Mouse (Mus musculus): ENCODE measurements at regions not wholly inside any gene's neighbourhood (a gene's known extent, or its start where the extent isn't known, plus 50 kb on each side); places are given as distances from the start of the nearest gene placed in this dataset.

DNA sequence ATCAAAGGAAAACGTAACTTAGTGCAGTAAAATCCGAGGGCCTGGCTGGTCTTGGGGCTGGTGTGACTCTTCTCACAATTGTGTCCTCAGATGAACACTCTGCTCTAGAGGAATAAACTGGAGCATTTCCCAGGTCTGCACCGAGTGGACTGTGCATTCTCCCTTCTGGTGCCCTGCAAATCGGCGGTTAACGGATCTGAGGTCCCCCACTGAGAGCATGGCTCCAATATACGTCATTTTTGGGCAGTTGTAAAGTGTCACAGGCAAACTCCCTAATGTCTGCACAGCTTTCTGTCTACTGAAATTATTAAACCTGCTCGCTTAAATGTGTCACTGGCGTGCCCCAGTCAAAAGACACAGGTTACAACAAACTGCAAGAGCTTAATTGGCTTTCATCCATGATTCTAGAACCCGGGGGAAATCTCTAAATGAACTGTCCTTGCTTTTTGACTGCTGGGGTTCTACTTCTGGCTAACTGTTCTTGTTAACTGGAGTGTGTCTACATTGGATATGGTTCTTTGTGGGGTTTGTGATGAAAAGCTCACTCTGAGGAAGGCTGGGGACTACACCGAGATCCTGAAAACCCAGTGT lies 93.7 kb upstream of the Gm47985 start:
- no peak for DNase-seq

DNA sequence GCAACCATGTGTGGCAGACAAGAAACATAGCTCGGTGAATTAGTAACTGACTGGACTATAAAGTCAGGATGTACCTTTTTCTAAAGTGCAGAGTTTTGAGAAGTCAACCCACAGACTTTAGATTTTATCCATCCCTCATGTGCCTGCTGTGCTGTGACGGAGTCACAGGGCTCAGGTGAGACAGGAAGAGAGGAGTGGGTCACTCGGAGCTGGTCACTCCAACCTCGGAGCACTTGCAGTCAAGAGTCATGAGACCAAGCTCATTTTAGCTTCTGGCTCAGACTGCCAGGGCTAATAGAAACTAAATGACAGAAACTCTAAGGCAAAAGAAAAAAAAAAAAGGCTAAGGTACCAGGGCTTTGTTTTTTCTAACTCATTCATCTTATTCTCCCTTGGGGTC lies 90.3 kb upstream of the Gm47985 start:
- DNase-seq: no peak

DNA sequence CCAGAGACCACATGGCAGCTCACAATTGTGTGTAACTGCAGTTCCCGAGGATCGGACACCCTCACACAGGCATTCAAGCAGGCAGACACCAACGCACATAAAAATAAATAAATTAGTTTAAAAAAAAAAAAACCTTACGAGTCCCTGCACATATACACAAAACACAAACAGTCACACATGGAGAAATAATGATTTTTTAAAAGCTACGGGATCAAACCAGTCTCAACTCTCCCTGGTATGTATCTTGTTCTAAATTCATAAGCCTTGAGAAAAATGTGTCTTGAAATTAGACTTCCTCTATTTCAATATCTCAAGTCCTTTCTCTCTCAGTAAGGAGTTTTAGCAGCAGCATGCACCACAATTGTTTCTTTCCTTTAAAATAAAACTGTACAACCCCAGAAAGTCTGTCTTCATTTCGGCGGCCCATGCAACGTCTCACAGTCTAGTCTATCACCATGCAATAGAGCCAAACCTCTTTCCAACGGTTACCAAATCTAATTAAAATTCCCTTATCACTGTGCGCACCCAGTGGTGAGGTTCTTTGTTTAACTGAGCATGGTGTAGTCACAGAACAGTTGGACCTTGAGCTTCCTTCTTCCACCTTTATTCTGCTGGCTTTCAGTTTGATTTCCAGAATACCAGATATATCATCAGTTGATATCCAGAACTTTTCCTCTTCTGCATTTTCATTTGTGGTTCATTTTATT lies 86.8 kb upstream of the Gm47985 start:
- DNase-seq: peak; percentile 57

- peak; percentile 80 for DNase-seq
Observed at GRCm38 (mm10) chr1:151096079-151096478, 86.3 kb upstream of the Gm47985 start.

DNA sequence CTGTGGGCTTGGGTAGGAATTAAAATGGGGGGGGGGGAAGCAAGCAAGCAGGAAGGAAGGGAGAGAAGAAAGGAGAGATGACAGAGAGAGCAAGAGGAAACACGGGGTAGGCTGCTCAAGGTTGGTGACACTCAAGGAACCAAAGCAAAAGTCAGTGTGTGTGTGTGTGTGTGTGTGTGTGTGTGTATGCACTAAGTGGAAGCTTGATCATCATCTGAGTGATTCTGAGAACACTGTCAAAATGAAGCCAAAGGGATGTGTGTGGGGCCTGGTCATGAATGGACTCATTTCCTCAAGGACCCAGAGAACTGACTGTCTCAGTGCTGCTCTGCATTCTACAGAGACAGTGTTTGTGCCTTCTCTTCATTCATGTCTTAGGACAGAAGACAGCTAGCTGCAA lies 84.8 kb upstream of the Gm47985 start:
- no peak for DNase-seq

- peak; percentile 74 for DNase-seq
Observed at GRCm38 (mm10) chr1:151098763-151099162, 83.6 kb upstream of the Gm47985 start.

GRCm38 (mm10) chr1:151100565-151101483 lies 81.5 kb upstream of the Gm47985 start:
- peak; percentile 64 for DNase-seq

- DNase-seq: peak; percentile 50
Observed at GRCm38 (mm10) chr1:151101516-151101915, 80.8 kb upstream of the Gm47985 start.

- peak; percentile 42 for DNase-seq
Observed at GRCm38 (mm10) chr1:151102061-151102460, 80.3 kb upstream of the Gm47985 start.

GRCm38 (mm10) chr1:151102646-151103391 lies 79.5 kb upstream of the Gm47985 start:
- DNase-seq: peak; percentile 59

GRCm38 (mm10) chr1:151103522-151104037 lies 78.8 kb upstream of the Gm47985 start:
- DNase-seq: no peak

DNA sequence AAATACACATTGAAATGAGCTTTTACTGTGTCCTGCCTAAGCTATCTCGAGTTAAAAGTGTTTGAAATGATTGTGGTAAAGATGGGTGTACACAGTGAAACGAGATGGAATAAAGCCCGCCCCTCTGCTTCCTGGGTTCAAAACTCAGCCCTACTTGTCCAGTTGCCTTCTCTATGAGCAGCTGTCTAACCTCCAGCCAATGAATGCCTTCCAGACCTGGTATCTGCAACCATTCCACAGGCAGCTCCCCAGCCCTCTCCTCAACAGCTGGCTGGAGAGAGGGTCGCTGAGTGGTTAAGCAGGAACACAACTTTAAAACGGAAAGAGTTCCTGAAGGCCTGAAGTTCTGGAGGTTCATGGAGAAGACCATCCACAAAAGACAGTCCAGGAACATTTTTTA lies 78.0 kb upstream of the Gm47985 start:
- no peak for DNase-seq

DNA sequence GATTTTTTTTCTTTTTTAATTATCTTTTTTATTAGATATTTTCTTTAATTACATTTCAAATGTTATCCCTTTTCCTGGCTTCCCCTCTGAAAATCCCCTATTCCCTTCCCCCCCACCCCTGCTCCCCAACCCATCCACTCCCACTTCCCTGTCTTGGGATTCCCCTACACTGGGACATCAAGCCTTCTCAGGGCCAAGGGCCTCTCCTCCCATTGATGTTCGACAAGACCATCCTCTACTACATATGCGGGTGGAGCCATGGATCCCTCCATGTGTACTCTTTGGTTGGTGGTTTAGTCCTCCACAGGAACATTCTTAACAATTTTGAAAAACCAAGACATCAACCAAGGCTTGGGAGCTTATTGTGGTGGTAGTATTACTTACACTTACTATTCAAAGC lies 77.5 kb upstream of the Gm47985 start:
- no peak for DNase-seq

DNA sequence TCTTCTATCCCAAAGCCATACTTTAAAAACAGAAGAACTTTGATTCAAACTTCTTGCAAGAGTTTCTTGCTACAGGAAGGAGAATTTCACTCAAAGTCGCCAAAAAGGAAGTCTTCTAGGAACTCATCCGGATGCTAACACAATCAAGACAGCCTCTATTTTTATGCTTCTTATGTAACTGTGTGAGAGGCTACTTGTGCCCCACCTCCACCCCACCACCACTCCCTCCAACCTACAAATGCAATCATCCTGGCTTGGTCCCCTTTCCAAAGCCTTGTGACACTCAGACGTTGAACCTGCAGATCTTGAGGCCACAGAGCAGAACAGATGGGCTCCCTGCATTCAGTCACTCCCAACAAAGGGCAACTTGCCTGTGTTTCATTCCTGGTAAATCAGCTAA lies 77.1 kb upstream of the Gm47985 start:
- no peak for DNase-seq

GRCm38 (mm10) chr1:151107401-151107800 lies 74.9 kb upstream of the Gm47985 start:
- no peak for DNase-seq

DNA sequence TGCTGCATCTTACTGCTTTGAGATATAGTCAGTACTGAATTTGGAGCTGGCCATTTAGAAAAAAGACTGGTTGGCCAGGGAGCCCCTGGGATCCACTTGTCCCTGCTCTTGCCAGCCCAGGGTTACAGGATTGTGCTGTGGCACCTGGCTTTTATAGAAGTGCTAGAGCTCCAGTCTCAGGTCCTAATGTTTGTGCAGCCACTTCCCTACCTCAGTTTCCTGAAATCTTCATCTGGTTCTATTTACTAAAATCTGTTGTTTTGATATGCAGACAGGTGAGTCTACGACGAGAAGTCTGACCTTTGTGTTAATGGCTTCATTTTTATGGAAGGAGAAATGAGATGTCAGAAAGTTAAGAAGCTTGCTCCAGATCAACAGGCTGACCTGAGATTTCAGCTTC lies 73.0 kb upstream of the Gm47985 start:
- no peak for DNase-seq

DNA sequence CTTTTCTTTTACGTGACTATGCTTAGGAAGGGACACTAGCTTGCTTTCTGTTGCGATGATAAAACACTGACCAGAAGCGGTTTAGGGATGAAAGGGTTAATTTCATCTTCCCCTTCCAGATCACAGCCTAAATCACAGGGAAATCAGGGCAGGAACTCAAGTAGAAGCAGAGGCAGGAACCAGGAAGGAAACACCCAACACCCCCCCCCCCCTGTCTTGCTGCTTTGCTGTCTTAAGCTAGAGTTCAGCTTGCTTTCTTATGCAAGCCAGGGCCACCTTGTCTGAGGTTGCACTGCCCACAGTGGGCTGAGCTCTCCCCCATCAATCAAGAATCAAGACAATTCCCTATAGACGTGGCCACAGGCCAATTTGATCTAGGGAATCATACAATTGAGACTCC lies 71.9 kb upstream of the Gm47985 start:
- no peak for DNase-seq

DNA sequence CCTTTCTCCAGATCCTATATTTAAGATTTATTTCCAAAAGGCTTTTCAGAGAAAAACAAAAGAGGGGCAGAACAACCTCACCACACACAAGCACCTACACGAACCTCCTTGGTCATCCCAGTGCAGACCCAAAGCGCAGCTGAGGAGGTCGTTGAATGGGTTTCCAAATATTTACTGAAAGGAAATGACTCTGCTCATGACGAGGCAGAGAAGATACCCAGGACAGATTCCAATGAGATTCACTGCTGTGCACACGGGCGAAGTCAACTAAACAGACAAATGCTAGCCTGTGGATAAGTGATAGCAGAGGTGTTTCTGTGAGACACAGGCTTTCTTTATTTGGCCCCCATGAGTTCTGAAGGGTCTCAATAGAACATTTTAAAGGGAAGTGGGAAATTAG lies 70.7 kb upstream of the Gm47985 start:
- no peak for DNase-seq

DNA sequence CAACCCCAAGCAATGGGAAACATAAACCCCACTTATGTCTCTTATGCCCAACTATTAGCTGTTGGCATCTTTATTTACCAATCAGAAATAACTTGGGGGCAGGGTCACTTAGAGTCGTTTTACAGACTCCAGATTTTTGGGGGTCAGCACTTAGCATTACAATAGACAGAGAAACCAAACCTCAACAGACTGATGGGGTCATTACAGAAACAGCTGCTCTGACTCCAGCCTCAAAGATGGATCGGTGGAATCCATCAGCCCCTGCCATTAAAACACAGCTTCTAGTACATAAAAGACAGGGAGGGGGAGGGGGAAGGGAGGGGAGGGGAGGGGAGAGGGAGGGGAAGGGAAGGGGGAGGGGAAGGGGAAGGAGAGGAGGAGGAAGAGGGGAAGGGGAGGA lies 69.9 kb upstream of the Gm47985 start:
- no peak for DNase-seq

DNA sequence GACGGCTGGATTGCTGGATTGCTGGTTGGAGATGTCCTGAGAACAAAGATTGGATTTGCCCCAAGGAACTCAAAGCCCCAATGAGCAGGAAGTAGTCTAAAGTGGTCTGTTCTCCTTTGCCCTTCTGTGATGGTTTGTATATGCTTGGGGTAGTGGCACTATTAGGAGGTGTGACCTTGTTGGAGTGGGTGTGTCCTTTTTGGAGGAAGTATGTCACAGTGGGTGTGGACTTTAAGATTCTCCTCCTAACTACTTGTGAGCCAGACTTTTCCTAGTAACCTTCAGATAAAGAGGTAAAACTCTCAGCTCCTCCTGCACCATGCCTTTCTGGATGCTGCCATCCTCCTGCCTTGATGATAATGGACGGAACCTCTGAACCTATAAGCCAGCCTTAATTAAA lies 69.1 kb upstream of the Gm47985 start:
- no peak for DNase-seq

DNA sequence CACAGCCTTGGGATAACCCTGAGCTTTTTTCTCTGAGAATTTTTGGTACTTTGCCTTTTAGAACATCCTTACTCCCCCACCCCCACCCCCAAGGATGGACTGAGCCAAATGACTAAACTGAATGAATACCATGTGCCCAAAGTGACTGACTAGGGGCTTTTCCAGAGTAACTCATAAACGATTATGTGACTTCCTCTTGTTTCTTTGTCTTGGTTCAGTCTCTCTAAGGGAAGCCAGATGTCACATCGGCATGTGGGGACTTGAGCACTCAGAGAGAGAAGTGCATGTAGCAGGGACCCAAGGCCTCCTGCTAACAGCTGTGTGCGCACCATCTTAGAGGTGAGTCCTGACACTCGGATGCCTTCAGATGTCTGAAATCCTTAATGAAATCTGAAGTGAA lies 63.8 kb upstream of the Gm47985 start:
- no peak for DNase-seq

- DNase-seq: no peak
Observed at GRCm38 (mm10) chr1:151118982-151119381, 63.4 kb upstream of the Gm47985 start.

GRCm38 (mm10) chr1:151119566-151119965 lies 62.8 kb upstream of the Gm47985 start:
- no peak for DNase-seq

All from liver (tissue).